Mouse (Mus musculus): Measurements from ENCODE around the gene Ssmem1. TPM values are rescaled to one million over a fixed set of nuclear protein-coding genes. Genes with fewer than 3 reads are reported as not detected.
A peak's percentile ranks its signal among the peaks of the same experiment; 100 is the strongest.

Gene Ssmem1
- total and polyA plus RNA-seq, 2 experiments from 2014 or later = 0.26 to 0.39 TPM

GRCm38 (mm10) chr6:30468684-30469083 is 41.0 kb upstream of the Ssmem1 start:
- Histone ChIP-seq H3K36me3 (ENCODE audit: insufficient read depth, low read length) (no peaks in the 10 kb centered on the region), H3K4me3 (ENCODE audit: low read length) (no peak overlapping the region), H3K27ac (peak overlapping the region; percentile 72), H3K4me2 (ENCODE audit: low read depth, low read length) (no peak overlapping the region), H3K4me1 (ENCODE audit: insufficient read depth, low read length) (peaks cover 12% of the 10 kb centered on the region), H3K9ac (replicated peaks; ENCODE audit: low read length) (0 out of 2 replicates have a peak overlapping the region, but pooled peaks have one; percentile 9), H3K27me3 (ENCODE audit: insufficient read depth, low read length) (no peaks in the 10 kb centered on the region), H3K9me3 (ENCODE audit: low read length) (no peaks in the 10 kb centered on the region)
- peak; percentile 76 for DNase-seq (ENCODE audit: low spot score)
- no peak for ATAC-seq
- WGBS = 48% methylated on average over 12 of the region's 12 CpGs
- TF ChIP-seq CTCF (IDR thresholded peaks at IDR 0.05; ENCODE audit: low read depth) = peak; percentile 72

GRCm38 (mm10) chr6:30469370-30469769 is 40.3 kb upstream of the Ssmem1 start:
- peak; percentile 34 for TF ChIP-seq CTCF (IDR thresholded peaks at IDR 0.05; ENCODE audit: low read depth)
- Histone ChIP-seq H3K9ac (replicated peaks; ENCODE audit: low read length) (no peak overlapping the region), H3K27ac (peak overlapping the region; percentile 72), H3K4me2 (ENCODE audit: low read depth, low read length) (no peak overlapping the region), H3K36me3 (ENCODE audit: insufficient read depth, low read length) (no peaks in the 10 kb centered on the region), H3K4me1 (ENCODE audit: insufficient read depth, low read length) (peaks cover 12% of the 10 kb centered on the region), H3K9me3 (ENCODE audit: low read length) (no peaks in the 10 kb centered on the region), H3K4me3 (ENCODE audit: low read length) (no peak overlapping the region), H3K27me3 (ENCODE audit: insufficient read depth, low read length) (no peaks in the 10 kb centered on the region)
- ATAC-seq = peak; percentile 67
- DNase-seq (ENCODE audit: low spot score) = peak; percentile 60
- 32% methylated on average over 11 of the region's 12 CpGs for WGBS

- no peaks in the 10 kb centered on the region for H3K36me3 ChIP-seq (ENCODE audit: insufficient read depth, low read length)
- H3K27ac ChIP-seq = no peak overlapping the region
- no peak overlapping the region for H3K4me3 ChIP-seq (ENCODE audit: low read length)
- ATAC-seq (no peak), DNase-seq (ENCODE audit: low spot score) (no peak)
- no peaks in the 10 kb centered on the region for H3K27me3 ChIP-seq (ENCODE audit: insufficient read depth, low read length)
- no peak overlapping the region for H3K4me2 ChIP-seq (ENCODE audit: low read depth, low read length)
- no peak for TF ChIP-seq CTCF (IDR thresholded peaks at IDR 0.05; ENCODE audit: low read depth)
- no peak overlapping the region for H3K9ac ChIP-seq (replicated peaks; ENCODE audit: low read length)
- H3K9me3 ChIP-seq (ENCODE audit: low read length) = no peaks in the 10 kb centered on the region
- 80% methylated on average over 3 of the region's 3 CpGs for WGBS
- H3K4me1 ChIP-seq (ENCODE audit: insufficient read depth, low read length) = peaks cover 12% of the 10 kb centered on the region
Observed at GRCm38 (mm10) chr6:30471706-30472105, 37.9 kb upstream of the Ssmem1 start.

- DNase-seq (ENCODE audit: low spot score) = no peak
- H3K27me3 ChIP-seq (ENCODE audit: insufficient read depth, low read length) = no peaks in the 10 kb centered on the region
- ATAC-seq = no peak
- no peak overlapping the region for H3K9ac ChIP-seq (replicated peaks; ENCODE audit: low read length)
- no peaks in the 10 kb centered on the region for H3K4me1 ChIP-seq (ENCODE audit: insufficient read depth, low read length)
- no peaks in the 10 kb centered on the region for H3K9me3 ChIP-seq (ENCODE audit: low read length)
- no peak overlapping the region for H3K4me2 ChIP-seq (ENCODE audit: low read depth, low read length)
- H3K36me3 ChIP-seq (ENCODE audit: insufficient read depth, low read length) = no peaks in the 10 kb centered on the region
- no peak overlapping the region for H3K4me3 ChIP-seq (ENCODE audit: low read length)
- H3K27ac ChIP-seq = peak overlapping the region; percentile 36; the same call in 1 of the 2 replicates
- no peak for TF ChIP-seq CTCF (IDR thresholded peaks at IDR 0.05; ENCODE audit: low read depth)
- 74% methylated on average over 10 of the region's 10 CpGs for WGBS
Observed at GRCm38 (mm10) chr6:30476025-30476765, 33.5 kb upstream of the Ssmem1 start.

- Histone ChIP-seq H3K36me3 (ENCODE audit: insufficient read depth, low read length) (no peaks in the 10 kb centered on the region), H3K27ac (no peak overlapping the region), H3K4me3 (ENCODE audit: low read length) (no peak overlapping the region), H3K9ac (replicated peaks; ENCODE audit: low read length) (no peak overlapping the region), H3K4me1 (ENCODE audit: insufficient read depth, low read length) (no peaks in the 10 kb centered on the region), H3K27me3 (ENCODE audit: insufficient read depth, low read length) (no peaks in the 10 kb centered on the region), H3K9me3 (ENCODE audit: low read length) (no peaks in the 10 kb centered on the region), H3K4me2 (ENCODE audit: low read depth, low read length) (no peak overlapping the region)
- no peak for TF ChIP-seq CTCF (IDR thresholded peaks at IDR 0.05; ENCODE audit: low read depth)
- ATAC-seq = peak; percentile 83
- DNase-seq (ENCODE audit: low spot score) = peak; percentile 66
- WGBS = 77% methylated on average over 8 of the region's 8 CpGs
Observed at GRCm38 (mm10) chr6:30477210-30477714, 32.4 kb upstream of the Ssmem1 start.

GRCm38 (mm10) chr6:30477784-30478183 is 31.9 kb upstream of the Ssmem1 start:
- Histone ChIP-seq H3K9ac (replicated peaks; ENCODE audit: low read length) (no peak overlapping the region), H3K27me3 (ENCODE audit: insufficient read depth, low read length) (no peaks in the 10 kb centered on the region), H3K27ac (no peak overlapping the region), H3K36me3 (ENCODE audit: insufficient read depth, low read length) (peaks cover 4% of the 10 kb centered on the region; the same call in 1 of the 2 replicates), H3K4me2 (ENCODE audit: low read depth, low read length) (no peak overlapping the region), H3K4me1 (ENCODE audit: insufficient read depth, low read length) (no peaks in the 10 kb centered on the region), H3K9me3 (ENCODE audit: low read length) (no peaks in the 10 kb centered on the region), H3K4me3 (ENCODE audit: low read length) (no peak overlapping the region)
- no peak for TF ChIP-seq CTCF (IDR thresholded peaks at IDR 0.05; ENCODE audit: low read depth)
- DNase-seq (ENCODE audit: low spot score) = no peak
- no peak for ATAC-seq
- 83% methylated on average over 6 of the region's 6 CpGs for whole genome bisulfite sequencing

- ATAC-seq (no peak), DNase-seq (ENCODE audit: low spot score) (no peak)
- no peak overlapping the region for H3K9ac ChIP-seq (replicated peaks; ENCODE audit: low read length)
- H3K4me3 ChIP-seq (ENCODE audit: low read length) = no peak overlapping the region
- TF ChIP-seq CTCF (IDR thresholded peaks at IDR 0.05; ENCODE audit: low read depth) = no peak
- WGBS = 85% methylated on average over 3 of the region's 3 CpGs
- H3K4me2 ChIP-seq (ENCODE audit: low read depth, low read length) = no peak overlapping the region
- H3K27me3 ChIP-seq (ENCODE audit: insufficient read depth, low read length) = no peaks in the 10 kb centered on the region
- no peaks in the 10 kb centered on the region for H3K9me3 ChIP-seq (ENCODE audit: low read length)
- no peaks in the 10 kb centered on the region for H3K4me1 ChIP-seq (ENCODE audit: insufficient read depth, low read length)
- H3K36me3 ChIP-seq (ENCODE audit: insufficient read depth, low read length) = peaks cover 5% of the 10 kb centered on the region; the same call in 1 of the 2 replicates
- H3K27ac ChIP-seq = no peak overlapping the region
Observed at GRCm38 (mm10) chr6:30479418-30479817, 30.2 kb upstream of the Ssmem1 start.
